Mouse (Mus musculus): Measurements from ENCODE around the gene Tmprss3. TPM values are rescaled to one million over a fixed set of nuclear protein-coding genes. Genes with fewer than 3 reads are reported as not detected.

Tmprss3 gene
- polyA plus RNA-seq, 2 experiments, result 0.13 to 0.39 TPM

- Histone ChIP-seq H3K9ac (replicated peaks) (no peak overlapping the region), H3K9me3 (ENCODE audit: control insufficient read depth, low read length) (no peaks in the 10 kb centered on the region), H3K36me3 (replicated peaks; ENCODE audit: control insufficient read depth, insufficient read depth, low read depth) (no peaks in the 10 kb centered on the region; the same call in 1 of the 2 replicates), H3K27me3 (ENCODE audit: control insufficient read depth, insufficient read depth, low read length) (no peaks in the 10 kb centered on the region), H3K4me1 (replicated peaks; ENCODE audit: control insufficient read depth in 2 of 2, insufficient read depth in 2 of 2, low read length in 1 of 2) (peaks cover 7 to 16% of the 10 kb centered on the region in 2 experiments; a peak in 3 of 4 replicates), H3K4me3 (ENCODE audit: insufficient read depth in 1 of 2, low read depth in 2 of 2, low read length in 2 of 2) (no peak overlapping the region), H3K27ac (no peak overlapping the region), H3K4me2 (ENCODE audit: low read depth) (no peak overlapping the region)
- DNase-seq (ENCODE audit: low read depth in 3 of 3, low spot score in 3 of 3), result no peak
- no peak for ATAC-seq (ENCODE audit: insufficient read depth)
- TF ChIP-seq EP300 (IDR thresholded peaks at IDR 0.05; ENCODE audit: low read depth), result no peak
- TF ChIP-seq CTCF (IDR thresholded peaks at IDR 0.05; ENCODE audit: low read depth), result no peak
- WGBS (ENCODE audit: insufficient replicate concordance), result 68% methylated on average over 3 of the region's 3 CpGs
These were observed 27.6 kb upstream of the Tmprss3 start for GRCm38 (mm10) chr17:31226368-31226767.

GRCm38 (mm10) chr17:31224591-31224990 is 25.8 kb upstream of the Tmprss3 start:
- ATAC-seq (ENCODE audit: insufficient read depth) (no peak), DNase-seq (ENCODE audit: low read depth in 3 of 3, low spot score in 3 of 3) (no peak)
- Histone ChIP-seq H3K27me3 (ENCODE audit: control insufficient read depth, insufficient read depth, low read length) (no peaks in the 10 kb centered on the region), H3K4me3 (ENCODE audit: insufficient read depth in 1 of 2, low read depth in 2 of 2, low read length in 2 of 2) (no peak overlapping the region), H3K36me3 (replicated peaks; ENCODE audit: control insufficient read depth, insufficient read depth, low read depth) (no peaks in the 10 kb centered on the region; the same call in 1 of the 2 replicates), H3K4me1 (replicated peaks; ENCODE audit: control insufficient read depth in 2 of 2, insufficient read depth in 2 of 2, low read length in 1 of 2) (peaks cover 7 to 16% of the 10 kb centered on the region in 2 experiments; a peak in 3 of 4 replicates), H3K27ac (no peak overlapping the region), H3K9ac (replicated peaks) (no peak overlapping the region), H3K9me3 (ENCODE audit: control insufficient read depth, low read length) (no peaks in the 10 kb centered on the region), H3K4me2 (ENCODE audit: low read depth) (no peak overlapping the region)
- no peak for TF ChIP-seq EP300 (IDR thresholded peaks at IDR 0.05; ENCODE audit: low read depth)
- TF ChIP-seq CTCF (IDR thresholded peaks at IDR 0.05; ENCODE audit: low read depth), result no peak
- 57% methylated on average over 8 of the region's 8 CpGs for WGBS (ENCODE audit: insufficient replicate concordance)

GRCm38 (mm10) chr17:31223835-31224234 is 25.1 kb upstream of the Tmprss3 start:
- Histone ChIP-seq H3K9me3 (ENCODE audit: control insufficient read depth, low read length) (no peaks in the 10 kb centered on the region), H3K4me1 (replicated peaks; ENCODE audit: control insufficient read depth in 2 of 2, insufficient read depth in 2 of 2, low read length in 1 of 2) (peaks cover 7 to 16% of the 10 kb centered on the region in 2 experiments; a peak in 3 of 4 replicates), H3K4me3 (ENCODE audit: insufficient read depth in 1 of 2, low read depth in 2 of 2, low read length in 2 of 2) (no peak overlapping the region), H3K27ac (no peak overlapping the region), H3K4me2 (ENCODE audit: low read depth) (no peak overlapping the region), H3K27me3 (ENCODE audit: control insufficient read depth, insufficient read depth, low read length) (no peaks in the 10 kb centered on the region), H3K9ac (replicated peaks) (no peak overlapping the region), H3K36me3 (replicated peaks; ENCODE audit: control insufficient read depth, insufficient read depth, low read depth) (no peaks in the 10 kb centered on the region; the same call in 1 of the 2 replicates)
- DNase-seq (ENCODE audit: low read depth in 3 of 3, low spot score in 3 of 3) (no peak), ATAC-seq (ENCODE audit: insufficient read depth) (peak; percentile 60)
- WGBS (ENCODE audit: insufficient replicate concordance), result 21% methylated on average over 7 of the region's 7 CpGs
- TF ChIP-seq CTCF (IDR thresholded peaks at IDR 0.05; ENCODE audit: low read depth) (no peak), EP300 (IDR thresholded peaks at IDR 0.05; ENCODE audit: low read depth) (no peak)

- ATAC-seq (ENCODE audit: insufficient read depth), result no peak
- WGBS (ENCODE audit: insufficient replicate concordance), result 50% methylated on average over 4 of the region's 4 CpGs
- H3K4me3 ChIP-seq (ENCODE audit: insufficient read depth in 1 of 2, low read depth in 2 of 2, low read length in 2 of 2), result no peak overlapping the region
- no peak overlapping the region for H3K9ac ChIP-seq (replicated peaks)
- no peak overlapping the region for H3K27ac ChIP-seq
- H3K4me1 ChIP-seq (replicated peaks; ENCODE audit: control insufficient read depth in 2 of 2, insufficient read depth in 2 of 2, low read length in 1 of 2), result peaks cover 7 to 16% of the 10 kb centered on the region in 2 experiments; a peak in 3 of 4 replicates
- no peaks in the 10 kb centered on the region for H3K27me3 ChIP-seq (ENCODE audit: control insufficient read depth, insufficient read depth, low read length)
- no peak for TF ChIP-seq CTCF (IDR thresholded peaks at IDR 0.05; ENCODE audit: low read depth)
- TF ChIP-seq EP300 (IDR thresholded peaks at IDR 0.05; ENCODE audit: low read depth), result no peak
- DNase-seq (ENCODE audit: low read depth in 3 of 3, low spot score in 3 of 3), result no peak
- H3K4me2 ChIP-seq (ENCODE audit: low read depth), result no peak overlapping the region
- no peaks in the 10 kb centered on the region for H3K9me3 ChIP-seq (ENCODE audit: control insufficient read depth, low read length)
- no peaks in the 10 kb centered on the region; the same call in 1 of the 2 replicates for H3K36me3 ChIP-seq (replicated peaks; ENCODE audit: control insufficient read depth, insufficient read depth, low read depth)
These were observed 24.1 kb upstream of the Tmprss3 start for GRCm38 (mm10) chr17:31222810-31223310.

- TF ChIP-seq CTCF (IDR thresholded peaks at IDR 0.05; ENCODE audit: low read depth), result no peak
- TF ChIP-seq EP300 (IDR thresholded peaks at IDR 0.05; ENCODE audit: low read depth), result no peak
- H3K9me3 ChIP-seq (ENCODE audit: control insufficient read depth, low read length), result no peaks in the 10 kb centered on the region
- H3K27ac ChIP-seq, result no peak overlapping the region
- ATAC-seq (ENCODE audit: insufficient read depth), result no peak
- no peak overlapping the region for H3K4me2 ChIP-seq (ENCODE audit: low read depth)
- no peak overlapping the region for H3K4me3 ChIP-seq (ENCODE audit: insufficient read depth in 1 of 2, low read depth in 2 of 2, low read length in 2 of 2)
- H3K9ac ChIP-seq (replicated peaks), result no peak overlapping the region
- no peaks in the 10 kb centered on the region; the same call in 1 of the 2 replicates for H3K36me3 ChIP-seq (replicated peaks; ENCODE audit: control insufficient read depth, insufficient read depth, low read depth)
- no peaks in the 10 kb centered on the region for H3K27me3 ChIP-seq (ENCODE audit: control insufficient read depth, insufficient read depth, low read length)
- H3K4me1 ChIP-seq (replicated peaks; ENCODE audit: control insufficient read depth in 2 of 2, insufficient read depth in 2 of 2, low read length in 1 of 2), result no peaks in the 10 kb centered on the region; a peak in 1 of 4 replicates
- no peak for DNase-seq (ENCODE audit: low read depth in 3 of 3, low spot score in 3 of 3)
- WGBS (ENCODE audit: insufficient replicate concordance), result 54% methylated on average over 5 of the region's 5 CpGs
These were observed 17.5 kb upstream of the Tmprss3 start for GRCm38 (mm10) chr17:31216068-31216955.
